Mouse (Mus musculus) bone marrow, adult 2 months (tissue): ENCODE measurements around the gene Zic4. TPM values are rescaled to one million over a fixed set of nuclear protein-coding genes. Genes with fewer than 3 reads are reported as not detected.

ENCODE experiments used
- H3K27ac ChIP-seq: fragments of 200-500 bp; 2 replicates; pipeline ENCODE4 v1.5.1; 2012; ENCODE audit warnings: low read depth, mild to moderate bottlenecking, control low read depth, inconsistent platforms, low read length; ENCODE audit not compliant: control insufficient read depth, poor library complexity, insufficient read depth
- H3K4me1 ChIP-seq: fragments of 200-500 bp; 2 replicates; pipeline ENCODE4 v1.6.1; 2011; ENCODE audit warnings: low read length; ENCODE audit not compliant: control insufficient read depth, insufficient read depth
- H3K4me3 ChIP-seq: fragments of 200-500 bp; replicated peaks from 2 replicates; pipeline ENCODE3; 2011; ENCODE audit warnings: mild to moderate bottlenecking, low read depth, low read length, control low read depth; ENCODE audit not compliant: control insufficient read depth
- CTCF ChIP-seq: fragments of 200-500 bp; IDR thresholded peaks from 2 replicates; pipeline ENCODE4 v1.5.1; 2011; ENCODE audit warnings: low read length, control low read depth; ENCODE audit not compliant: control insufficient read depth, insufficient read depth
- POLR2A ChIP-seq: fragments of 200-500 bp; IDR thresholded peaks from 2 replicates; pipeline ENCODE4 v1.6.1; 2011; ENCODE audit warnings: low read depth, mild to moderate bottlenecking, control low read depth, low read length, borderline replicate concordance; ENCODE audit not compliant: control insufficient read depth
- WGBS: fragments of 180-500 bp; shearing (Covaris S2); methylation state at CpG from one replicate; pipeline ENCODE4 v1.1.7; 2018; 5-methylcytosine and 5-hydroxymethylcytosine counted together
- polyA plus RNA-seq: library from polyadenylated mRNA; stranded (reverse); fragments of >200 nt; gene quantifications from 2 replicates; pipeline ENCODE4 v1.2.4, GENCODE M21; 2011; ENCODE audit warnings: low replicate concordance; ENCODE audit not compliant: missing spikeins, insufficient read depth, insufficient read length

The Zic4 gene
- not detected in 2 replicates for polyA plus RNA-seq

- H3K4me1 ChIP-seq: no peaks in the 10 kb centered on the region
- no peak within 1 kb of the TSS for H3K27ac ChIP-seq
- H3K4me3 ChIP-seq: no peak within 1 kb of the TSS
- 1% methylated on average over 45 of the region's 45 CpGs for WGBS
- no peak for TF ChIP-seq CTCF
- TF ChIP-seq POLR2A: no peak
Observed at GRCm38 (mm10) chr9:91361856-91362601, at the start of gene Zic4. Zic4 (plus strand) TSS chr9:91362413.

- no peak for TF ChIP-seq POLR2A
- no peak for TF ChIP-seq CTCF
- H3K4me3 ChIP-seq: no peak overlapping the region
- 53% methylated on average over 2 of the region's 2 CpGs for WGBS
- H3K4me1 ChIP-seq: no peaks in the 10 kb centered on the region
- H3K27ac ChIP-seq: no peak overlapping the region
Observed at GRCm38 (mm10) chr9:91347591-91347990, 14.6 kb upstream of the Zic4 start.

GRCm38 (mm10) chr9:91348746-91349145 is 13.5 kb upstream of the Zic4 start:
- Histone ChIP-seq H3K4me3 (no peak overlapping the region), H3K4me1 (no peaks in the 10 kb centered on the region), H3K27ac (no peak overlapping the region)
- TF ChIP-seq POLR2A: no peak
- TF ChIP-seq CTCF: no peak
- WGBS: 31% methylated on average over 1 of the region's 1 CpGs

GRCm38 (mm10) chr9:91350211-91350791 is 11.9 kb upstream of the Zic4 start:
- 5% methylated on average over 16 of the region's 16 CpGs for WGBS
- Histone ChIP-seq H3K27ac (no peak overlapping the region), H3K4me1 (no peaks in the 10 kb centered on the region), H3K4me3 (no peak overlapping the region)
- TF ChIP-seq CTCF (no peak), POLR2A (no peak)

- TF ChIP-seq POLR2A: no peak
- TF ChIP-seq CTCF: no peak
- Histone ChIP-seq H3K27ac (no peak overlapping the region), H3K4me3 (no peak overlapping the region), H3K4me1 (no peaks in the 10 kb centered on the region)
- WGBS: 8% methylated on average over 14 of the region's 14 CpGs
Observed at GRCm38 (mm10) chr9:91350861-91351291, 11.3 kb upstream of the Zic4 start.

- Histone ChIP-seq H3K4me1 (no peaks in the 10 kb centered on the region), H3K27ac (no peak overlapping the region), H3K4me3 (no peak overlapping the region)
- TF ChIP-seq CTCF: no peak
- no peak for TF ChIP-seq POLR2A
- 12% methylated on average over 5 of the region's 5 CpGs for WGBS
Observed at GRCm38 (mm10) chr9:91351361-91351760, 10.9 kb upstream of the Zic4 start.

- TF ChIP-seq CTCF: no peak
- TF ChIP-seq POLR2A: no peak
- H3K4me1 ChIP-seq: no peaks in the 10 kb centered on the region
- H3K27ac ChIP-seq: no peak overlapping the region
- H3K4me3 ChIP-seq: no peak overlapping the region
- 8% methylated on average over 13 of the region's 13 CpGs for WGBS
Observed at GRCm38 (mm10) chr9:91351961-91352411, 10.2 kb upstream of the Zic4 start.

- Histone ChIP-seq H3K4me3 (no peak overlapping the region), H3K27ac (no peak overlapping the region), H3K4me1 (no peaks in the 10 kb centered on the region)
- 6% methylated on average over 15 of the region's 15 CpGs for WGBS
- TF ChIP-seq CTCF (no peak), POLR2A (no peak)
Observed at GRCm38 (mm10) chr9:91352786-91353185, 9.4 kb upstream of the Zic4 start.
